Mouse (Mus musculus) spleen, adult 2 months (tissue): ENCODE results near the gene Calhm2. TPM values are rescaled to one million over a fixed set of nuclear protein-coding genes. Genes with fewer than 3 reads are reported as not detected.

ENCODE experiments used
- DNase-seq, 2 experiments: peaks; one replicate each; pipeline versions ENCODE4 v3.0.0 to v3.0.0-alpha.2; 2012 to 2021; ENCODE audit warnings: low spot score in 2 of 2, low read depth in 1 of 2
- H3K27ac ChIP-seq: fragments of 200-500 bp; 2 replicates; pipeline ENCODE4 v1.5.1; 2012; ENCODE audit warnings: low read length, inconsistent platforms; ENCODE audit not compliant: insufficient read depth
- H3K27me3 ChIP-seq: fragments of 200-500 bp; 2 replicates; pipeline ENCODE4 v1.6.1; 2012; ENCODE audit warnings: mild to moderate bottlenecking, moderate library complexity, low read length, inconsistent platforms; ENCODE audit not compliant: control insufficient read depth, insufficient read depth
- H3K36me3 ChIP-seq: fragments of 200-500 bp; 2 replicates; pipeline ENCODE4 v1.6.1; 2012; ENCODE audit warnings: mild to moderate bottlenecking, low read length, inconsistent platforms; ENCODE audit not compliant: control insufficient read depth, insufficient read depth
- H3K4me1 ChIP-seq: fragments of 200-500 bp; 2 replicates; pipeline ENCODE4 v1.6.1; 2011; ENCODE audit warnings: inconsistent platforms; ENCODE audit not compliant: control insufficient read depth, insufficient read depth, insufficient read length
- H3K4me3 ChIP-seq: fragments of 200-500 bp; 2 replicates; pipeline ENCODE4 v1.5.1; 2011; ENCODE audit warnings: mild to moderate bottlenecking, inconsistent platforms; ENCODE audit not compliant: insufficient read depth, insufficient read length; ENCODE audit errors: extremely low read depth
- CTCF ChIP-seq: fragments of 200-500 bp; IDR thresholded peaks from 2 replicates; pipeline ENCODE4 v1.5.1; 2011; ENCODE audit warnings: mild to moderate bottlenecking, inconsistent platforms; ENCODE audit not compliant: insufficient read depth, insufficient read length, insufficient replicate concordance; ENCODE audit errors: extremely low read depth
- POLR2A ChIP-seq: fragments of 200-500 bp; IDR thresholded peaks from 2 replicates; pipeline ENCODE4 v1.6.1; 2011; ENCODE audit warnings: low read depth, low read length, inconsistent platforms
- WGBS: fragments of 180-500 bp; shearing (Covaris S2); methylation state at CpG from one replicate; pipeline ENCODE4 v1.1.7; 2018; 5-methylcytosine and 5-hydroxymethylcytosine counted together
- polyA plus RNA-seq: library from polyadenylated mRNA; depleted of rRNA; stranded (reverse); fragments of >200 nt; gene quantifications from 2 replicates; pipeline ENCODE4 v1.2.3, GENCODE M21; 2012

Gene Calhm2
- polyA plus RNA-seq, 1 experiment, result 46.0 TPM

DNA sequence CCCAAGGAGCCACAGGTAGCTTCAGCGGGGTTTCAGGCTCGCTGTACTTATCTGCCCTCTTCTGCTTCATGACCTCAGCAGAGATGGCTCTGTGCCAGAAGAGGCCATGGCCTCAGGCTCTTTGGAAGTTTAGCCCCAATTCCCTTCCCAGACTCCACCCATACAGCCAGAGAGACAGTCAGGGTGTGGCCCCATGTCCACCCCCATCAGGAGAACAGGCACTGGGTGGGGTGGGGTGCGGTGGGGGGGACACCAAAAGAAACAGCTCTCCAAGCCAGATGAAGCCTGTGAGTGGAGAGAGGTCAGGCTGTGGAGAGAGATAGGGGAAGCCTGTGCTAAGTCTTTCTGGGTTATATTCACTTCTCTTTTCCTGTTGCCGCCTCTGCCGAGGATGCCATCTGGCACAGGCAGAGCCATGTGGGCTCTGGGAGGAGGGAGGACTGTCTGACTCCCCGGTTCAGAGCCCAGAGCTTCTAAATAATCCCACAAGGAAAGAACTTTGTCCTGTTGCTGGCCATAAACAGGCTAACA is 978 bp downstream of the Calhm2 start:
- Histone ChIP-seq H3K4me1 (peaks cover 42% of the 10 kb centered on the region; the same call in 1 of the 2 replicates), H3K36me3 (peaks cover 16% of the 10 kb centered on the region), H3K27me3 (no peaks in the 10 kb centered on the region), H3K27ac (peak overlapping the region; percentile 95), H3K4me3 (peak overlapping the region; percentile 90)
- TF ChIP-seq CTCF (no peak), POLR2A (no peak)
- 2% methylated on average over 6 of the region's 6 CpGs for WGBS
- DNase-seq, result peak in 1 of 2 experiments; percentile 44

DNA sequence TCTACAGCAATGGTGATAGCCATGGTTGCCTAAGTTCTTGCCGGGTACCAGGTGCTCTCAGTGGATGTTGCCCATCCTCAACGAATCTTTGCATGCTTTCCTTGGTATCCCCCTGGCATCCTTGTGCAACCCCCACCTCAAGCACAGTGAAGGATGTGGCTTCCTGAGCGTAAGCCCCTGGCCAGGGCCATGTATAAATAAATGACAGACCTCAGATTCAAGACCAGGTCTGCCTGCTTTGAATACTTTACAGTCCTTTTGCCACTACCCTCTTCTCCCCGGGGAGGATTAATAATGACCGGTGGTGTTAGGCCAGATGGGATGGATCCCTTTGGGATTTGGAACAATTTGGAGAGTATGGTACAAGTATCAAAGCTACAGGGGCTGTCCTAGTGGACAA is 1.9 kb downstream of the Calhm2 start:
- WGBS, result 70% methylated on average over 5 of the region's 5 CpGs
- peak overlapping the region; percentile 95; the same call in 1 of the 2 replicates for H3K27ac ChIP-seq
- no peak for TF ChIP-seq POLR2A
- no peak for TF ChIP-seq CTCF
- H3K36me3 ChIP-seq, result peaks cover 23% of the 10 kb centered on the region
- H3K4me3 ChIP-seq, result peak overlapping the region; percentile 90; the same call in 1 of the 2 replicates
- DNase-seq, result no peak
- no peaks in the 10 kb centered on the region for H3K27me3 ChIP-seq
- H3K4me1 ChIP-seq, result peaks cover 42% of the 10 kb centered on the region; the same call in 1 of the 2 replicates

DNA sequence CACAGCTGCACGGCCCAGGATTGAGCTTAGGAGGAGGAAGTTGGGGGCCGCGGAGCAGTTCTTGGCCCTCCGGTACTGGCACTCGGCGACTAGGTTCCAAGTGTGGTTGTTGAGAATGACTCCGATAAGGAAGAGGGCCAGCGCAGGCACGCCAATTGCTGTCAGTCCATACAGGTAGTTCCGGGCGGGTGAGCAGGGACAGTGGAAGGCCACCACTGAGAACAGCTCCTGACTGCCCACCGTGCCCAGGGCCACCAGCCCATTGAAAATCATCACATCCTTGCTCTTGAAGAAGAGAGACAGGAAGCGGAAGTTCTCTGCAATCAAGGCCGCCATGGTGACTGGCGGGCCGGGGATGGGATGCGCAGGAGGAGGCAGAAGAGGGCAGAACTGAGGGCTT is 2.5 kb downstream of the Calhm2 start:
- H3K4me1 ChIP-seq, result peaks cover 43% of the 10 kb centered on the region; the same call in 1 of the 2 replicates
- WGBS, result 81% methylated on average over 17 of the region's 17 CpGs

DNA sequence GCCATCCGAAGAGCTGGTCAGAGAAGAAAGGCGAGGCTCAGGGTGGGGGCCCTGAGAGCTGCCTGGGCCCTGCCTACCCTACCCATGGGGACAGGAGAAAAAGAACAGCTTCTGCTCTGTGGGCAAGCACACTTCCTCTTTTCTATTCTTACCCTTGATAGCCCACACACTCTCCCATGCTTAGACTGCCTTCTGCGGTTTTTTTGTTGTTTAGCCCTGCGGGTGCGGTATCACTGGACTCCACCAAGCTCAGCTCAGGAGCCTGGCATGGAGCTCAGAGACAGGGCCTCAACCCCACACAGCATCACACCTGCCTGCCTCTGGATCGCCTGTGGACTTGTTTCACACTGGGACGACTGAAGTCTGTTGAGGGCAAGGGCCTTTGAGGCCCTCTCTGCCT is 4.9 kb downstream of the Calhm2 start:
- TF ChIP-seq POLR2A, result no peak
- no peak for TF ChIP-seq CTCF

More for the DNA sequence above, 2.5 kb downstream of the Calhm2 start:
- Histone ChIP-seq H3K36me3 (peaks cover 27% of the 10 kb centered on the region), H3K27me3 (no peaks in the 10 kb centered on the region), H3K4me3 (no peak overlapping the region), H3K27ac (peak overlapping the region; percentile 11; the same call in 1 of the 2 replicates)
- no peak for TF ChIP-seq CTCF
- TF ChIP-seq POLR2A, result no peak
- DNase-seq, result no peak

DNA sequence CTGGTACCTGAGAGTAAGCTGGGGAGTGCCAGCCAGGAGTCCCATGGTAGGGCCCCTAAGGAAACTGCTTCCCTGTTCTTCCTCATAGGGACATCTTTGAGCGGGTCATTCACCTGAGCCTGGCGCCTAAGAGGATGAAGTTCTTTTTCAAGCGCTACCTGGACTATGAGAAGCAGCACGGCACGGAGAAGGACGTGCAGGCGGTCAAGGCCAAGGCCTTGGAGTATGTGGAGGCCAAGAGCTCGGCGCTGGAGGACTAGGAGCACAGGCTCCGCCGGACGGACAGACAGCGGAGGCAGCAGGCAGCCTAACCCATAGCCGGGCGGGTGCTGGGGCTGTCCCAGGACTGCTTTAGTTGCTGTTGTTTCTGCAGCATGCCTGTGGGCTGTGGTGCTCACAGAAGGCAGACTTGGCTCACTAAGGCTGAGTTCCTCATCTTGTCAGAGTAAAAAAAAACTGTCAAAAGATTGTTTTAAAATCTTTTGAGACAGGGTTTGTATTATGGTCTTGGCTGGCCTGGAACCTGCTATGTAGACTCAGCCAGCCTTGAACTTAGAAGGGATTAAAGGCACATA is 7.5 kb downstream of the Calhm2 start:
- 87% methylated on average over 15 of the region's 15 CpGs for WGBS
- peak in 1 of 2 experiments; percentile 45 for DNase-seq
- Histone ChIP-seq H3K4me3 (no peak overlapping the region), H3K27me3 (no peaks in the 10 kb centered on the region), H3K36me3 (peaks cover 67% of the 10 kb centered on the region), H3K4me1 (peaks cover 30% of the 10 kb centered on the region; the same call in 1 of the 2 replicates), H3K27ac (no peak overlapping the region)
- TF ChIP-seq CTCF (no peak), POLR2A (no peak)

More for the DNA sequence above, 4.9 kb downstream of the Calhm2 start:
- DNase-seq, result peak; percentile 63 to 70
- Histone ChIP-seq H3K36me3 (peaks cover 48% of the 10 kb centered on the region), H3K4me1 (peaks cover 38% of the 10 kb centered on the region; the same call in 1 of the 2 replicates), H3K27ac (peak overlapping the region; percentile 84), H3K4me3 (peak overlapping the region; percentile 33; the same call in 1 of the 2 replicates), H3K27me3 (no peaks in the 10 kb centered on the region)
- WGBS, result 6% methylated on average over 7 of the region's 7 CpGs

DNA sequence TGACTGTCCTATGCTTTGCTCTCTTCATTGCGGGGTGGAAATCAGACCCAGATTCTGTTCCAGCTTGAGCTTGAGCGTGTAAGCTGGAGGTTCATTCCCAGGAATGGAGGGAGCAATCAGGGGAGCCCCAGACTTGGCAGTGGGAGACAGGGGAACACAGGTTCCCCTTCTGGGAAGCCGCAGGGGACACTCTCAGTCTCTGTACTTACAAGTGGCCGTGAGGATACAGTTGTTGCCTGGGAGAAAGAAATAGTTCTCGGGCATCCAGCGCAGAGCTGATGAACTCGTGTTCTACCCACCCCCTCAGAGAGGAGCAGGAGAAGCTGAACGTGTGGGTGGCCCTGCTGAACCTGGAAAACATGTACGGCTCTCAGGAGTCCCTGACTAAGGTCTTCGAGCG is 9.3 kb downstream of the Calhm2 start:
- no peak for DNase-seq
- Histone ChIP-seq H3K4me3 (no peak overlapping the region), H3K27me3 (no peaks in the 10 kb centered on the region), H3K27ac (no peak overlapping the region), H3K36me3 (peaks cover 59% of the 10 kb centered on the region), H3K4me1 (peaks cover 20% of the 10 kb centered on the region; the same call in 1 of the 2 replicates)
- 85% methylated on average over 11 of the region's 11 CpGs for WGBS
- TF ChIP-seq CTCF (no peak), POLR2A (no peak)

DNA sequence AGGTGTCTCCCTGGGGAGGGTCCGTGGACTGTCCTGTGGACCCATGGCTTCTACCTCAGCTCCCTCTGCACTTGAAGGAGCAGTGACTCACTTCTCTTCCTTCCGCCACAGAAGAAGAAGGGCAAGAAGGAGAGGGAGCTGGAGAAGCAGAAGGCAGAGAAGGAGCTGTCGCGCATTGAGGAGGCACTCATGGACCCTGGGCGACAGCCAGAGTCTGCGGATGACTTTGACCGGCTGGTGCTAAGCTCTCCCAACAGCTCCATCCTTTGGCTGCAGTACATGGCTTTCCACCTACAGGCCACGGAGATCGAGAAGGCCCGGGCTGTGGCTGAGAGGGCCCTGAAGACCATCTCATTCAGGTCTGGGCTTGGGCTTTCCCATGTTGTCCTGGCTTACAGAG is 9.9 kb downstream of the Calhm2 start:
- Histone ChIP-seq H3K4me3 (no peak overlapping the region), H3K36me3 (peaks cover 59% of the 10 kb centered on the region), H3K27ac (no peak overlapping the region), H3K27me3 (no peaks in the 10 kb centered on the region), H3K4me1 (peaks cover 14% of the 10 kb centered on the region; the same call in 1 of the 2 replicates)
- TF ChIP-seq CTCF, result no peak
- no peak for TF ChIP-seq POLR2A
- 93% methylated on average over 10 of the region's 10 CpGs for WGBS
- no peak for DNase-seq
